Mouse (Mus musculus): ENCODE measurements around the gene Olfr770. TPM values are rescaled to one million over a fixed set of nuclear protein-coding genes. Genes with fewer than 3 reads are reported as not detected.
"Not testable (repeated sequence)": the region's sequence is repeated elsewhere in the genome, so short reads cannot be mapped to it uniquely, and the experiment has no call there.

The Olfr770 gene
- polyA plus RNA-seq (2015; fragmentation: Nextera tagmentation; extraction: Ambion mirVana) = not detected in 2 replicates

DNA sequence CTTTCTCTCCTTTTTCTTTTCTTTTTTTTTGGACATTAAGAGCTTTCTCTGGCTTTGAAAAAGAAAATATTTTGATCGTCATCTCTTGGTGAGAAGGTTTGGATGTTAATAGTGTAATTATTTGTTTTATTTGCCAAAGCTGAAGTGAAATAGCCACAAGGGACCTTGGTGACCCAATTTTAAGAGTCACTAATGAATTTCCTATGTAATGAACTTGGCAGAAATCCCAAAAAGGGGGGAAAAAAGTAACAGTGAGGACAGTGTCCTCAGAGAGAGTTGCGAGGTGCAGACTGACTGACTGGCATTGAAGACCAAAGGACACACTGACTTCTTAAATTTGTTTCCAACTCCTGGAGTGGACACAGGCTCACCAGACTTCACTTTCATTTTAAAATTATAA lies at the start of gene Olfr770:
Gene Olfr770 (minus strand): TSS at position 101 of the 400 bp plus-strand sequence.
- H3K4me2 ChIP-seq = no peak within 1 kb of the TSS
- no peaks in the 10 kb centered on the region for H3K4me1 ChIP-seq
- 65% methylated on average over 2 of the region's 2 CpGs for WGBS
- no peak within 1 kb of the TSS for H3K27ac ChIP-seq
- no peak for ATAC-seq (ENCODE audit: borderline replicate concordance, extremely low read depth, low FRiP score, low TSS enrichment)
- H3K36me3 ChIP-seq = no peaks in the 10 kb centered on the region
- no peak within 1 kb of the TSS for H3K9ac ChIP-seq
- no peak within 1 kb of the TSS for H3K4me3 ChIP-seq
- no peaks in the 10 kb centered on the region for H3K9me3 ChIP-seq
- H3K27me3 ChIP-seq = no peaks in the 10 kb centered on the region

DNA sequence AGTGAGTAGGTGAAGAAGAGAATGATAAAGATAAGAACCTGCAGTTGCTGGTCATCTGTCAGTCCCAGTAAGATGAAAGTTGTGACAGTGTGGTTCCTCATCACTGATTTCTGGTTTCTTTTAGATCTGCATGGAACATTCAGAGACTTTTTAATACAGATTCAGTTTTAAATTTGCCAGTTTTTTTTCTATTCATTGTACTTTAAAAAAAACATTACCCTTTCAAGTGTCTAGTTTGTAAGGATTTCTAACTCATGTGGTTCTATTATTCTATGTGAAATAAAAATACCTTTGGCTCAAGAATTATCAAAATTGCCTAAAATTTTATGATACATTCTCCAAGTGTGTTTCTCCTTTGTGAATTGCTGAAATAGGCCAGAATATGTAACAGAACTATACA lies 48.5 kb upstream of the Olfr770 start, which contains the start of gene Olfr773:
Gene Olfr773 (minus strand): TSS at position 101 of the 400 bp plus-strand sequence.
- not testable (repeated sequence) for H3K9me3 ChIP-seq; ATAC-seq (ENCODE audit: borderline replicate concordance, extremely low read depth, low FRiP score, low TSS enrichment)

DNA sequence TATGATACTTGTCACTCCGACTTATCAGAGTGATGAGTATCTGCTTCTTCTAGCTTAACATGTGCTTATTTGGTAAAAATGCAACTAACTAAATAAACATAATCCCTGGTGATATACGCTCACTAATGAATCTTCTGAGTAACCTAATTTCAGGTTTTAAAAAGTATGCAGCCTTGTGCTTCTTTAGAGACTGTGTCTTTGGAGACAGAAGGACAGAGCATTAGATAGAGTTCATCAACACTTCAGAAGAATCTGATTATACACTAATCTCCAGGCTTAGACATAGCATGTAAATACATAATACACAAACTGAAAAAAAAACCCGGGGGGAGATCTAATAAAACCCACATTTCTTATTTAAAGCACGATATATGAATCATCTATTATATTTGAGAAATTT lies 39.0 kb upstream of the Olfr770 start, which contains the start of gene Olfr772:
Gene Olfr772 (minus strand): TSS at position 101 of the 400 bp plus-strand sequence.
- not testable (repeated sequence) for H3K27ac ChIP-seq; H3K36me3 ChIP-seq; H3K9me3 ChIP-seq; ATAC-seq (ENCODE audit: borderline replicate concordance, extremely low read depth, low FRiP score, low TSS enrichment); H3K27me3 ChIP-seq; H3K4me3 ChIP-seq; H3K4me1 ChIP-seq; H3K9ac ChIP-seq; H3K4me2 ChIP-seq
- WGBS = 69% methylated on average over 3 of the region's 4 CpGs

More for the DNA sequence above, 48.5 kb upstream of the Olfr770 start, which contains the start of gene Olfr773:
- H3K27ac ChIP-seq, H3K4me2 ChIP-seq, H3K4me3 ChIP-seq, H3K4me1 ChIP-seq, H3K9ac ChIP-seq, H3K27me3 ChIP-seq, H3K36me3 ChIP-seq: not testable (repeated sequence)

DNA sequence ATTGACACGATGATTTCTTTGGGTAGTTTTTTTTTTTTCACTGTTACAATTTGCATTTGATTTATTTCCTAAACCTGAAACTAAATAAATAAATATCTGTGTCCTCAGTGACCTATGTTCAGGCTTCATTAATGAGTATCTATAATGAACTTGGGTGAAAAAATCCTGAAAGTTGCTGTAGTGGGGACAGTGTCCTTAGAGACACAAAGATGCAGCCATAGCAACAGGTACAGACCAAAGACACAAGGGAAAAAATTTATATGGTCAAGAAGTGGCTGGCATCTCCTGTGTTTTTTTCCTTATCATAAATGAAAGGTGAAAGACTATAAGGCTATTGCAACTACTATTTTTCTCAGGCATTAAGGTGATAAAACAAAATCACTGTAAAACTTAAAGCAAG lies 25.9 kb upstream of the Olfr770 start, which contains the start of gene Olfr771:
Gene Olfr771 (minus strand): TSS at position 101 of the 400 bp plus-strand sequence.
- no peak within 1 kb of the TSS for H3K9ac ChIP-seq
- 58% methylated on average over 1 of the region's 1 CpGs for WGBS

DNA sequence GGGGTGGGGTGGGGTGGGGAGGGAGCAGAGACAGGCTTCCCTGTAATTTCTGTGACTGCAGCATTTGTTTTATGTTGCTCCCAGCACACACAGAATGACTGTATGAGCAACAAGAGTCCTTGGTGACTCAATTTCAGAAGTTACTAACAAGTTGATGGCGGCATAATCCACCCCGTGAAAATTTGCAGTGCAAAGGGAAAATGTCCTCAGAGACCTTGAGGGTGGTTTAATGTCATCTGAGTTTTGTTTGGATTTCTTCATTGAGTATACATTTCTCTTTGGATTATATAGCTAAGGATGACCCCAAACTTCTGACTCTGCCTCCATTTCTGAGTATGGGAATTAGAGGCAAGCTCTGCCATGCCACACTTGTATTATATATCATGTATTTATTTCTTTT lies 21.0 kb downstream of the Olfr770 start, which contains the start of gene Olfr769:
Gene Olfr769 (minus strand): TSS at position 101 of the 400 bp plus-strand sequence.
- H3K27me3 ChIP-seq = no peaks in the 10 kb centered on the region
- no peaks in the 10 kb centered on the region for H3K4me1 ChIP-seq
- no peak for ATAC-seq (ENCODE audit: borderline replicate concordance, extremely low read depth, low FRiP score, low TSS enrichment)
- no peak within 1 kb of the TSS for H3K4me3 ChIP-seq
- H3K27ac ChIP-seq = no peak within 1 kb of the TSS
- 77% methylated on average over 2 of the region's 2 CpGs for WGBS
- no peaks in the 10 kb centered on the region for H3K9me3 ChIP-seq
- no peak within 1 kb of the TSS for H3K9ac ChIP-seq
- H3K36me3 ChIP-seq = no peaks in the 10 kb centered on the region
- H3K4me2 ChIP-seq = no peak within 1 kb of the TSS

More for the DNA sequence above, 25.9 kb upstream of the Olfr770 start, which contains the start of gene Olfr771:
- no peak within 1 kb of the TSS for H3K4me3 ChIP-seq
- H3K27ac ChIP-seq = no peak within 1 kb of the TSS
- no peaks in the 10 kb centered on the region for H3K27me3 ChIP-seq
- ATAC-seq (ENCODE audit: borderline replicate concordance, extremely low read depth, low FRiP score, low TSS enrichment) = no peak
- no peaks in the 10 kb centered on the region for H3K4me1 ChIP-seq
- no peaks in the 10 kb centered on the region for H3K36me3 ChIP-seq
- H3K9me3 ChIP-seq = no peaks in the 10 kb centered on the region
- no peak within 1 kb of the TSS for H3K4me2 ChIP-seq

DNA sequence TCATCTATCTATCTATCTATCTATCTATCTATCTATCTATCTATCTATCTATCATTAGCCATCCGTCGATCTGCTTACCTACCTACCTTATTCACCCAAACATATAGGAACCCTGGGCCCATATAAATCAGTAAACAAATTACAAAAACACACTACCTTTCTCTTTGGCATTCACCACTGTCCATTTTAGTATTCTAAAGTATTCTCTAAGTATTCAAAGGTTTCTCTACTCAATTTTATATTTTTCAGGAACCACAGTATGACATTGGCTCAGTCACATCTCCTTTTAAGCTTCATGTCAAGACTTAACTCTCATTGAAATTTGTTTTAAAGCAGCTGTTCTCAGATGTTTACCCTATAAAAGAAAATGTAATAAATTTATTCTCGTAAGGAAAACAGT lies 23.7 kb downstream of the Olfr770 start:
- no peak overlapping the region for H3K27ac ChIP-seq
- no peak overlapping the region for H3K4me3 ChIP-seq
- H3K4me2 ChIP-seq = no peak overlapping the region
- no peak for ATAC-seq (ENCODE audit: borderline replicate concordance, extremely low read depth, low FRiP score, low TSS enrichment)
- no peaks in the 10 kb centered on the region for H3K27me3 ChIP-seq
- WGBS = 85% methylated on average over 3 of the region's 3 CpGs
- no peak overlapping the region for H3K9ac ChIP-seq
- no peaks in the 10 kb centered on the region for H3K9me3 ChIP-seq
- H3K4me1 ChIP-seq = no peaks in the 10 kb centered on the region
- no peaks in the 10 kb centered on the region for H3K36me3 ChIP-seq

DNA sequence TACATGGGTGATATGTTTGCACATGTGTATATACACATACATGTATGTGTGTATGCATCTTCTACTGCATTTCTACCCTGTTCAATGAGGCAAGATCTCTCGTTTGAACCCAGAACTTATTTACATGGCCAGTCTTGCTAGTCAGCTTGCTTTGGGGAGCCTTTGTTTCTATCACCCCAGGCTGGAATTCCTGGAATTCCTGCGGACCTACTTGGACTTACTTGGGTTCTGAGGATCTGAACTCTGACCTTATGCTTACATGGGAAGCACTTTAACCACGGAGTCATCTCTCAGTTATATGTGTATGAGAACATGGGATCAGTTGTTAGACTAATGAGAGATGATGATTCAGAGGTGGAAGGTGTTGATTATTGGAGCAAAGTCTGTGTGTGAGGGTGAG lies 37.6 kb downstream of the Olfr770 start:
- 18% methylated on average over 3 of the region's 3 CpGs for WGBS

DNA sequence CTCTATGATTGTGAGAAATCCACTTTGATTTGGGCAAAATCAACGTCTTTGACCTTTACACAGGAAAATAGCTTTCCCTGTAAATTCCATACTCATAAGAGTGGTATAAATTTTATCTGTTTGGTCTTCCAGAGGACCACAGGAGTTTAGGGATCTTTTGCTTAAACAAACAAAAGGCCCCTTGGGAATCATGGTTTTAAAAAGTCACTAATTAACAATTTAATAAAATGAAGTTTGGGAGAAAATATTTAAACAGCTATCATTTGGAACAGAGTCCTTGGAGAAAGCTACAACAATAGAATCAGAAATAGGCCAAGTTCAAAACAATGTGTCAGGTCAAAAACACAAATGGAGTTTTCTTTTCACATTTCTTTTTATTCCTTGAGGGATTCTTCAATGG lies 39.5 kb downstream of the Olfr770 start, which contains the start of gene Olfr768:
Gene Olfr768 (minus strand): TSS at position 101 of the 400 bp plus-strand sequence.
- Histone ChIP-seq H3K4me3 (no peak within 1 kb of the TSS), H3K4me2 (no peak within 1 kb of the TSS), H3K27ac (no peak within 1 kb of the TSS), H3K27me3 (no peaks in the 10 kb centered on the region), H3K9me3 (no peaks in the 10 kb centered on the region), H3K9ac (no peak within 1 kb of the TSS), H3K4me1 (no peaks in the 10 kb centered on the region), H3K36me3 (no peaks in the 10 kb centered on the region)
- ATAC-seq (ENCODE audit: borderline replicate concordance, extremely low read depth, low FRiP score, low TSS enrichment) = no peak
- 73% methylated on average over 1 of the region's 1 CpGs for WGBS

More for the DNA sequence above, 37.6 kb downstream of the Olfr770 start:
- H3K9me3 ChIP-seq = no peaks in the 10 kb centered on the region
- no peak for ATAC-seq (ENCODE audit: borderline replicate concordance, extremely low read depth, low FRiP score, low TSS enrichment)
- no peak overlapping the region for H3K4me3 ChIP-seq
- no peaks in the 10 kb centered on the region for H3K4me1 ChIP-seq
- no peaks in the 10 kb centered on the region for H3K36me3 ChIP-seq
- no peaks in the 10 kb centered on the region for H3K27me3 ChIP-seq
- H3K9ac ChIP-seq = no peak overlapping the region
- no peak overlapping the region for H3K4me2 ChIP-seq
- H3K27ac ChIP-seq = no peak overlapping the region

DNA sequence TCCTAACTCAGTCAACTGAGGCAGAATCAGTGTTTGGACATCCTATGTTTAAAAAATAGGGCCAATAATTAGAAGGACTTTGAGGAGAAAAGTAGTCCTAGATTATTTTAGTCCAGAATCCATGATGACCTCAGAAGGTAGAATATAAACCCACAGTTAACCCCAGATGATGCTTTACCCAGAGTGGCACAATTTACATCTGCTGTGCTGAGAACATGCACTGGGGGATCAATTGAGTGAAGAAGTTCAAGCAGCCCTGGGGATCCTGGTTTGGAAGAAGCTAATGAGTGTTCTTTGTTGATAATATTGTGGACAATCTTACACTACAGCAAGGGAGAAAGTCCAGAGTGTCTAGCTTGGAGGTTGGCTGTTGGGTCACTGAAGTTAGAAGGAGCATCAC lies 56.0 kb downstream of the Olfr770 start, which contains the start of gene Olfr767:
Gene Olfr767 (minus strand): TSS at position 101 of the 400 bp plus-strand sequence.
- not testable (repeated sequence) for H3K4me2 ChIP-seq; H3K4me3 ChIP-seq; H3K9ac ChIP-seq; H3K36me3 ChIP-seq; H3K9me3 ChIP-seq; H3K27me3 ChIP-seq; H3K4me1 ChIP-seq; ATAC-seq (ENCODE audit: borderline replicate concordance, extremely low read depth, low FRiP score, low TSS enrichment); H3K27ac ChIP-seq

Other genes with a start within 250 kb of the Olfr770 start
- 3.7 and 4.8 TPM in 2 replicates for gene Gdf11, start 247.3 kb downstream of the Olfr770 start, polyA plus RNA-seq (2015; fragmentation: Nextera tagmentation; extraction: Ambion mirVana)
- 552 and 585 TPM in 2 replicates for gene Cd63, start 238.0 kb downstream of the Olfr770 start, polyA plus RNA-seq (2015; fragmentation: Nextera tagmentation; extraction: Ambion mirVana)
- gene Rdh5, start 216.1 kb downstream of the Olfr770 start, polyA plus RNA-seq (2015; fragmentation: Nextera tagmentation; extraction: Ambion mirVana) = 12.5 and 17.3 TPM in 2 replicates
- 186 and 195 TPM in 2 replicates for gene Bloc1s1, start 215.0 kb downstream of the Olfr770 start, polyA plus RNA-seq (2015; fragmentation: Nextera tagmentation; extraction: Ambion mirVana)
- gene Itga7, start 205.2 kb downstream of the Olfr770 start, polyA plus RNA-seq (2015; fragmentation: Nextera tagmentation; extraction: Ambion mirVana) = 5.0 TPM in 2 replicates
- not detected in 2 replicates for gene Mettl7b, start 178.0 kb downstream of the Olfr770 start, polyA plus RNA-seq (2015; fragmentation: Nextera tagmentation; extraction: Ambion mirVana)
- not detected in 2 replicates for gene Olfr9, start 149.6 kb downstream of the Olfr770 start, polyA plus RNA-seq (2015; fragmentation: Nextera tagmentation; extraction: Ambion mirVana)
- not detected in 2 replicates for gene Olfr763, start 128.2 kb downstream of the Olfr770 start, polyA plus RNA-seq (2015; fragmentation: Nextera tagmentation; extraction: Ambion mirVana)
- gene Olfr764-ps1, start 99.1 kb downstream of the Olfr770 start, polyA plus RNA-seq (2015; fragmentation: Nextera tagmentation; extraction: Ambion mirVana) = not detected in 2 replicates
- not detected in 2 replicates for gene Olfr765, start 89.0 kb downstream of the Olfr770 start, polyA plus RNA-seq (2015; fragmentation: Nextera tagmentation; extraction: Ambion mirVana)
- gene Olfr766-ps1, start 70.0 kb downstream of the Olfr770 start, polyA plus RNA-seq (2015; fragmentation: Nextera tagmentation; extraction: Ambion mirVana) = not detected in 2 replicates
- gene Olfr767, start 56.1 kb downstream of the Olfr770 start, polyA plus RNA-seq (2015; fragmentation: Nextera tagmentation; extraction: Ambion mirVana) = not detected in 2 replicates
- not detected in 2 replicates for gene Olfr768, start 39.6 kb downstream of the Olfr770 start, polyA plus RNA-seq (2015; fragmentation: Nextera tagmentation; extraction: Ambion mirVana)
- not detected in 2 replicates for gene Olfr769, start 21.1 kb downstream of the Olfr770 start, polyA plus RNA-seq (2015; fragmentation: Nextera tagmentation; extraction: Ambion mirVana)
- not detected in 2 replicates for gene Olfr771, start 25.8 kb upstream of the Olfr770 start, polyA plus RNA-seq (2015; fragmentation: Nextera tagmentation; extraction: Ambion mirVana)
- not detected in 2 replicates for gene Olfr772, start 38.9 kb upstream of the Olfr770 start, polyA plus RNA-seq (2015; fragmentation: Nextera tagmentation; extraction: Ambion mirVana)
- gene Olfr773, start 48.4 kb upstream of the Olfr770 start, polyA plus RNA-seq (2015; fragmentation: Nextera tagmentation; extraction: Ambion mirVana) = not detected in 2 replicates
- gene Olfr774, start 97.2 kb upstream of the Olfr770 start, polyA plus RNA-seq (2015; fragmentation: Nextera tagmentation; extraction: Ambion mirVana) = not detected in 2 replicates
- not detected in 2 replicates for gene Olfr775, start 109.4 kb upstream of the Olfr770 start, polyA plus RNA-seq (2015; fragmentation: Nextera tagmentation; extraction: Ambion mirVana)
- not detected in 2 replicates for gene Olfr776, start 120.1 kb upstream of the Olfr770 start, polyA plus RNA-seq (2015; fragmentation: Nextera tagmentation; extraction: Ambion mirVana)
- not detected in 2 replicates for gene Olfr777, start 132.5 kb upstream of the Olfr770 start, polyA plus RNA-seq (2015; fragmentation: Nextera tagmentation; extraction: Ambion mirVana)
- not detected in 2 replicates for gene Olfr780, start 179.1 kb upstream of the Olfr770 start, polyA plus RNA-seq (2015; fragmentation: Nextera tagmentation; extraction: Ambion mirVana)
- not detected in 2 replicates for gene Olfr781, start 189.9 kb upstream of the Olfr770 start, polyA plus RNA-seq (2015; fragmentation: Nextera tagmentation; extraction: Ambion mirVana)
- gene Olfr782, start 209.9 kb upstream of the Olfr770 start, polyA plus RNA-seq (2015; fragmentation: Nextera tagmentation; extraction: Ambion mirVana) = not detected in 2 replicates
- 0.05 and 0.06 TPM in 2 replicates for gene Olfr784, start 245.1 kb upstream of the Olfr770 start, polyA plus RNA-seq (2015; fragmentation: Nextera tagmentation; extraction: Ambion mirVana)

Data from lung, embryonic 15.5 days (tissue).